Mouse (Mus musculus) kidney, adult 2 months (tissue): ENCODE measurements around the gene Mrps27.

Source experiments
- CTCF ChIP-seq: fragments of 200-500 bp; conservative IDR thresholded peaks from 2 replicates; pipeline ENCODE4 v1.5.1; 2011; ENCODE audit warnings: low read depth, mild to moderate bottlenecking, control low read depth, low read length, moderate library complexity, mixed read lengths; ENCODE audit not compliant: insufficient read depth, insufficient read length
- POLR2A ChIP-seq: fragments of 200-500 bp; IDR thresholded peaks from one replicate; pipeline ENCODE4 v1.6.1; 2011; ENCODE audit warnings: low read depth, low read length, control low read depth

DNA sequence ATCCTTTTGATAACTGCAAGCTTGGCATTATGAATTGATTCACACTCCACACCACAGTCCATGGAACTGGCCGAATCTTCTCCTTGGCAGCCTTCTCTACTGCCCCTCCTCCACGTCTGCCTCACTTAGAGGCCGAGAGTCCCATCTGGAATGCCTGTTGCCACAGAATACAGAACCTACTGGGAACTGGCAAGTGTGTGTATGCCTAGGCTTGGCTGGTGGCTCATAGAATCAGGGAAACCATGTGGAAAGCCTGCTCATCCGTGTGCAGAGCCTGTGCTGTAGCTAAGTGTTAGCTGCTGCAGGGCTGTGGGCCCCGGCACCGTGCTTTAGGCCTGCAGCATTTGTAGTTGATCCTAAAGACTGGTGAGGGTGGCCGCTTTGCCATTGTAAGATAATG, 52.6 kb downstream of the Mrps27 start:
- TF ChIP-seq POLR2A (no peak), CTCF (no peak)
